Mouse (Mus musculus): ENCODE data around the gene Mypn.

DNA sequence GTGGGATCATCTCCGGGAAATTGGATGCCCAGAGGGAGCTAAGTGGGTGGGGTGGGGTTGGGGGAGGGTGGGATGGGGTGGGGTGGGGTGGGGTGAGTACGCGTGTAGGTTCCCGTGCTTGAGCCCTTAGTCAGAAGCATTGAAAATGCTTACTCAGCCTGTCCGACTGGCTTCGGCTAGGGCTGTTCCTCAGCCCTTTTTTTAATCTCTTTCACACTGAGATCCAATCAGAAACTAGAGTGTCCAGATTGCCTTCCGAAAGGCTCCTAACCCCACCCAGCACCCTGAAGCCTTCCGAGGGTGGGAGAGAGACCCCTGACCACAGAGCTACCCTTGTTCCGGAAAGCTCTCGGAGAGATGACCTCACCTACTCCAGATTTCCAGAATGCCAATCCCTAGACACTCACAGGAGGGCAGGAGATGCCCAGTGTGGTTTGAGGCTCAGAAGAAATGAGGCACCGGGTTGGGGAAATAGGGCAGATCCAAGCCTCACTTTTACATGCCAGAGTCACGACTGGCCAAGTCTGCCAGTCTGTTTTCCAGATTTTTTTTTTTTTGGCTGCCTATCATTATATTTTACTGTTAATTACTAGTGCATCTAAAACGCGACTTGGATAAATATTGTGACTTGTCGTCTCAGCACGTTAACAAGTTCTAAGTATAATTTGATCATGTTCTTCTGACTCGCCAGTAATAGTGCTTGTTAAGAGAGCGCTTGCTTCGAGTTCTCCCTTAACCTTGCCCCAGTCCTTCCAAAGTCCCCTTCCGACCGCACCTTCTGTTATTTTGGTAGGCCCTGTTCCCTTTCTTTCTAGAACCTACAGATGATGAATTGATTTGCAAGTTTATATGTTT is 26.2 kb downstream of the Mypn start:
- TF ChIP-seq MAX (IDR thresholded peaks at IDR 0.05) (no peak), CTCF (IDR thresholded peaks at IDR 0.05; ENCODE audit: control insufficient read depth, insufficient read depth, insufficient read length) (no peak), FOSL1 (IDR thresholded peaks at IDR 0.05; ENCODE audit: insufficient read depth, low read length, poor library complexity, severe bottlenecking) (no peak), USF1 (IDR thresholded peaks at IDR 0.05; ENCODE audit: low read depth) (no peak), MYOD1 (IDR thresholded peaks at IDR 0.05; ENCODE audit: control insufficient read depth, insufficient read length, low read depth) (no peak), MYOG (IDR thresholded peaks at IDR 0.05; ENCODE audit: control insufficient read depth, extremely low read depth, insufficient read length) (no peak)
